Mouse (Mus musculus) liver, embryonic 11.5 days (tissue): ENCODE measurements around the gene Apod. TPM values are rescaled to one million over a fixed set of nuclear protein-coding genes. Genes with fewer than 3 reads are reported as not detected.

Experiments used
- ATAC-seq: fragments of 200-750 bp; cut with Nextera tagmentation; replicated peaks from 2 replicates; pipeline ENCODE4 v1.8.0; 2017; ENCODE audit warnings: moderate number of reproducible peaks, mild to moderate bottlenecking, moderate TSS enrichment, moderate library complexity; ENCODE audit not compliant: low FRiP score
- DNase-seq: peaks from one replicate; pipeline ENCODE4 v3.0.0-alpha.2; 2017; ENCODE audit warnings: low spot score
- H3K27ac ChIP-seq: fragments of 300-500 bp; sonication (generic); 2 replicates; pipeline ENCODE4 v1.5.1; 2014; ENCODE audit warnings: mild to moderate bottlenecking, low read depth, low read length, control low read depth
- H3K27me3 ChIP-seq: fragments of 300-500 bp; sonication (generic); replicated peaks from 2 replicates; pipeline ENCODE4 v1.6.1; 2014; ENCODE audit warnings: low read length, mixed read lengths; ENCODE audit not compliant: control insufficient read depth, insufficient read depth
- H3K36me3 ChIP-seq: fragments of 300-500 bp; sonication (generic); 2 replicates; pipeline ENCODE4 v1.6.1; 2014; ENCODE audit warnings: mild to moderate bottlenecking, low read length, moderate library complexity, mixed read lengths; ENCODE audit not compliant: control insufficient read depth, insufficient read depth
- H3K4me1 ChIP-seq: fragments of 300-500 bp; sonication (generic); replicated peaks from 2 replicates; pipeline ENCODE4 v1.6.1; 2014; ENCODE audit warnings: low read length, mixed read lengths; ENCODE audit not compliant: control insufficient read depth, insufficient read depth
- H3K4me2 ChIP-seq: fragments of 300-500 bp; sonication (generic); 2 replicates; pipeline ENCODE4 v1.6.1; 2014; ENCODE audit warnings: mild to moderate bottlenecking, control low read depth, moderate library complexity
- H3K4me3 ChIP-seq: fragments of 300-500 bp; sonication (generic); 2 replicates; pipeline ENCODE4 v1.5.1; 2014; ENCODE audit warnings: low read depth, low read length, control low read depth
- H3K9ac ChIP-seq: fragments of 300-500 bp; sonication (generic); 2 replicates; pipeline ENCODE4 v1.6.1; 2014; ENCODE audit warnings: low read depth, low read length, control low read depth
- H3K9me3 ChIP-seq: fragments of 300-500 bp; sonication (generic); 2 replicates; pipeline ENCODE4 v1.6.1; 2016; ENCODE audit warnings: low read length, inconsistent platforms, mixed read lengths; ENCODE audit not compliant: control insufficient read depth
- WGBS: fragments of 180-500 bp; shearing (Covaris S2); extraction: QIAGEN DNeasy Blood & Tissue Kit; methylation state at CpG from one replicate; pipeline ENCODE4 v1.1.7; 2014; 5-methylcytosine and 5-hydroxymethylcytosine counted together
- polyA plus RNA-seq: library from polyadenylated mRNA; unstranded; fragments of >200 nt; fragmentation: Nextera tagmentation; extraction: Ambion mirVana; gene quantifications from 2 replicates; pipeline ENCODE4 v1.2.1, GENCODE M21; 2014

Apod gene
- polyA plus RNA-seq, 1 experiment from 2014 or later, result not detected

- no peak overlapping the region for H3K4me3 ChIP-seq
- no peaks in the 10 kb centered on the region for H3K36me3 ChIP-seq
- no peak overlapping the region for H3K4me2 ChIP-seq
- H3K9ac ChIP-seq, result no peak overlapping the region
- DNase-seq (no peak), ATAC-seq (no peak)
- H3K9me3 ChIP-seq, result no peaks in the 10 kb centered on the region
- peaks cover 9% of the 10 kb centered on the region; the same call in 1 of the 2 replicates for H3K4me1 ChIP-seq
- WGBS, result 65% methylated on average over 7 of the region's 7 CpGs
- no peak overlapping the region for H3K27ac ChIP-seq
- no peaks in the 10 kb centered on the region for H3K27me3 ChIP-seq
Measured at GRCm38 (mm10) chr16:31300467-31300866, 14.1 kb downstream of the Apod start.

- H3K4me2 ChIP-seq, result no peak overlapping the region
- WGBS, result 70% methylated on average over 3 of the region's 3 CpGs
- H3K27me3 ChIP-seq, result no peaks in the 10 kb centered on the region
- H3K9me3 ChIP-seq, result no peaks in the 10 kb centered on the region
- H3K27ac ChIP-seq, result no peak overlapping the region
- peaks cover 9% of the 10 kb centered on the region; the same call in 1 of the 2 replicates for H3K4me1 ChIP-seq
- no peak for DNase-seq
- H3K4me3 ChIP-seq, result no peak overlapping the region
- no peaks in the 10 kb centered on the region for H3K36me3 ChIP-seq
- ATAC-seq, result no peak
- no peak overlapping the region for H3K9ac ChIP-seq
Measured at GRCm38 (mm10) chr16:31299960-31300353, 14.7 kb downstream of the Apod start.

GRCm38 (mm10) chr16:31299164-31299959 is 15.2 kb downstream of the Apod start:
- Histone ChIP-seq H3K9ac (no peak overlapping the region), H3K4me1 (peaks cover 9% of the 10 kb centered on the region; the same call in 1 of the 2 replicates), H3K9me3 (no peaks in the 10 kb centered on the region), H3K27ac (no peak overlapping the region), H3K27me3 (no peaks in the 10 kb centered on the region), H3K4me3 (no peak overlapping the region), H3K4me2 (no peak overlapping the region), H3K36me3 (no peaks in the 10 kb centered on the region)
- ATAC-seq (no peak), DNase-seq (no peak)
- WGBS, result 54% methylated on average over 11 of the region's 11 CpGs

GRCm38 (mm10) chr16:31297113-31297512 is 17.5 kb downstream of the Apod start:
- Histone ChIP-seq H3K4me2 (no peak overlapping the region), H3K27ac (no peak overlapping the region), H3K36me3 (no peaks in the 10 kb centered on the region), H3K9ac (no peak overlapping the region), H3K27me3 (no peaks in the 10 kb centered on the region), H3K9me3 (no peaks in the 10 kb centered on the region), H3K4me1 (peaks cover 9% of the 10 kb centered on the region; the same call in 1 of the 2 replicates), H3K4me3 (no peak overlapping the region)
- ATAC-seq, result no peak
- no peak for DNase-seq
- 74% methylated on average over 7 of the region's 7 CpGs for WGBS

- Histone ChIP-seq H3K27ac (no peak overlapping the region), H3K9ac (no peak overlapping the region), H3K27me3 (no peaks in the 10 kb centered on the region), H3K4me3 (no peak overlapping the region), H3K4me2 (no peak overlapping the region), H3K4me1 (no peaks in the 10 kb centered on the region; the same call in 1 of the 2 replicates), H3K36me3 (no peaks in the 10 kb centered on the region), H3K9me3 (no peaks in the 10 kb centered on the region)
- ATAC-seq (no peak), DNase-seq (no peak)
- WGBS, result 50% methylated on average over 4 of the region's 4 CpGs
Measured at GRCm38 (mm10) chr16:31293761-31294160, 20.8 kb downstream of the Apod start.

- no peak overlapping the region for H3K9ac ChIP-seq
- H3K4me1 ChIP-seq, result no peaks in the 10 kb centered on the region; the same call in 1 of the 2 replicates
- H3K4me2 ChIP-seq, result no peak overlapping the region
- H3K4me3 ChIP-seq, result no peak overlapping the region
- no peak overlapping the region for H3K27ac ChIP-seq
- H3K9me3 ChIP-seq, result no peaks in the 10 kb centered on the region
- WGBS, result 70% methylated on average over 7 of the region's 7 CpGs
- no peaks in the 10 kb centered on the region for H3K27me3 ChIP-seq
- ATAC-seq (no peak), DNase-seq (no peak)
- no peaks in the 10 kb centered on the region for H3K36me3 ChIP-seq
Measured at GRCm38 (mm10) chr16:31290751-31291365, 23.8 kb downstream of the Apod start.

GRCm38 (mm10) chr16:31290281-31290680 is 24.3 kb downstream of the Apod start:
- WGBS, result 62% methylated on average over 10 of the region's 10 CpGs
- no peak overlapping the region for H3K4me2 ChIP-seq

GRCm38 (mm10) chr16:31287712-31288111 is 26.9 kb downstream of the Apod start:
- H3K27ac ChIP-seq, result no peak overlapping the region
- H3K4me1 ChIP-seq, result no peaks in the 10 kb centered on the region; the same call in 1 of the 2 replicates
- WGBS, result 88% methylated on average over 3 of the region's 3 CpGs
- H3K27me3 ChIP-seq, result no peaks in the 10 kb centered on the region
- no peak overlapping the region for H3K4me3 ChIP-seq
- no peaks in the 10 kb centered on the region for H3K36me3 ChIP-seq
- no peak for ATAC-seq
- H3K4me2 ChIP-seq, result no peak overlapping the region
- DNase-seq, result no peak
- H3K9me3 ChIP-seq, result no peaks in the 10 kb centered on the region
- no peak overlapping the region for H3K9ac ChIP-seq

More at GRCm38 (mm10) chr16:31290281-31290680, 24.3 kb downstream of the Apod start:
- Histone ChIP-seq H3K36me3 (no peaks in the 10 kb centered on the region), H3K27ac (no peak overlapping the region), H3K4me3 (no peak overlapping the region), H3K9me3 (no peaks in the 10 kb centered on the region), H3K27me3 (no peaks in the 10 kb centered on the region), H3K9ac (no peak overlapping the region), H3K4me1 (no peaks in the 10 kb centered on the region; the same call in 1 of the 2 replicates)
- ATAC-seq, result no peak
- DNase-seq, result no peak
